ENCODE assay signal across 9 mouse cellular contexts in the genomic region with DNA sequence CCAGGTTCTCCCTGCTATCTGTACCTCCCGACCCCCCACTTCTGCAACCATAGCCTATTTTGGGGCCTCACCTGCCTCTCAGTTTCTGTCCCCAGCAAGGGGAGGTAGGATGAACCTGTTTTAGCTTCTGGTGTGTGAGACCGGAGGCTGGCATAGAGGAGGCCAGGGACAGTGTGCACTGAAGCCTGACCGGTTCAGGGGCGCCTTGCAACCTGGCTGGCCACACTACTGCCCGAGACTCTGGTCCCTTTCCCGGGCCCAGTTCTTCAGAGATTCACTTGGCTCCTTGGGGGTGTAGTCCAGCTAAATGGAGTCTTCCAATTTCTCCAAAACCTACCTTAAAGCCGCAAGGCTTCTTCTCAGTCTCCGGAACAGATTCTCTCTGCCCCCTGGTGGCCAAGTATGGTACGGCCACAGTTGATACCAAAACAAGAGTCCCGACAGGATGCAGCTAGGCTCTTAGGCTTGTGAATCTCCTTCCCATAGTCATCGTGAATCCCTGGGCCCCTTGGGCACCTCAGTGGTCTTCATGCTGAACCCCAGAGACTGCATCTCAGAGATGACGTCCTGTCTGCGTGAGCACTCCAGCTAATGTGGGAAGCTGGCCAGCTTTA. TPM values are rescaled to one million over a fixed set of nuclear protein-coding genes. Genes with fewer than 3 reads are reported as not detected.
DNase-seq lines count a peak whose midpoint lies in the region; ATAC-seq and TF ChIP-seq lines count a peak whose summit lies in the region.
"Had no signal": no experiment of that assay in that cellular context is flagged by ENCODE, and none has a peak within 500 bp of the region (broad histone marks: within the 10 kb centered on the region; RNA-seq: fewer than 3 reads in every experiment).

No protein-coding gene starts in this region.

- TF ChIP-seq CTCF in stomach, postnatal 0 days (IDR thresholded peaks at IDR 0.05; ENCODE audit: low read depth) = peak; percentile 93

- peak; percentile 72 for ATAC-seq in CD4-positive, CD25-positive, alpha-beta regulatory T cell, adult 4 months
- no peak for ATAC-seq in forebrain, embryonic 11.5 days (replicated peaks; ENCODE audit: low FRiP score)
- ATAC-seq in heart, embryonic 15.5 days (replicated peaks; ENCODE audit: insufficient number of reproducible peaks, insufficient read depth, low FRiP score, low read depth) = peak; percentile 39
- ATAC-seq in liver, embryonic 12.5 days = no peak
- no peak for ATAC-seq in neural tube, embryonic 12.5 days (ENCODE audit: low FRiP score, low read depth)
- peak; percentile 57; the same call in 1 of the 2 replicates for ATAC-seq in stomach, postnatal 0 days (ENCODE audit: low FRiP score, low TSS enrichment)

- H3K36me3 ChIP-seq in forebrain, embryonic 11.5 days (ENCODE audit: control insufficient read depth, insufficient read depth, low read length) = no peaks in the 10 kb centered on the region
- H3K36me3 ChIP-seq in heart, embryonic 15.5 days = no peaks in the 10 kb centered on the region
- no peaks in the 10 kb centered on the region for H3K36me3 ChIP-seq in liver, embryonic 12.5 days
- H3K36me3 ChIP-seq in neural tube, embryonic 12.5 days = no peaks in the 10 kb centered on the region
- no peaks in the 10 kb centered on the region for H3K36me3 ChIP-seq in stomach, postnatal 0 days (ENCODE audit: control insufficient read depth, insufficient read depth, low read length)
- H3K36me3 ChIP-seq: embryonic facial prominence, embryonic 15.5 days had no signal

- H3K9ac ChIP-seq in forebrain, embryonic 11.5 days (ENCODE audit: low read length) = no peak overlapping the region; the same call in 1 of the 2 replicates
- peak overlapping the region; percentile 51 for H3K9ac ChIP-seq in heart, embryonic 15.5 days
- no peak overlapping the region for H3K9ac ChIP-seq in liver, embryonic 12.5 days
- no peak overlapping the region for H3K9ac ChIP-seq in neural tube, embryonic 12.5 days
- H3K9ac ChIP-seq in stomach, postnatal 0 days (ENCODE audit: low read length) = no peak overlapping the region
- H3K9ac ChIP-seq: embryonic facial prominence, embryonic 15.5 days had no signal

- DNase-seq in c-Kit-negative CD71-positive TER-119-positive erythroid progenitor cells, embryonic 14.5 days (ENCODE audit: low read depth, low spot score) = peak; percentile 56
- DNase-seq in forebrain, embryonic 11.5 days (ENCODE audit: low spot score) = peak; percentile 92
- peak; percentile 87 for DNase-seq in kidney, postnatal 14 days
- peak; percentile 88 for DNase-seq in stomach, postnatal 0 days (ENCODE audit: low spot score)

- H3K4me2 ChIP-seq in forebrain, embryonic 11.5 days (ENCODE audit: low read depth, low read length, severe bottlenecking) = no peak overlapping the region
- peak overlapping the region; percentile 43 for H3K4me2 ChIP-seq in heart, embryonic 15.5 days
- H3K4me2 ChIP-seq in liver, embryonic 12.5 days = 0 out of 2 replicates have a peak overlapping the region, but pooled peaks have one; percentile 6
- peak overlapping the region; percentile 18; the same call in 1 of the 2 replicates for H3K4me2 ChIP-seq in neural tube, embryonic 12.5 days (replicated peaks)
- H3K4me2 ChIP-seq in stomach, postnatal 0 days (replicated peaks; ENCODE audit: low read depth) = no peak overlapping the region
- H3K4me2 ChIP-seq: embryonic facial prominence, embryonic 15.5 days had no signal

- H3K4me3 ChIP-seq in forebrain, embryonic 11.5 days (ENCODE audit: low read depth, low read length) = no peak overlapping the region
- H3K4me3 ChIP-seq in heart, embryonic 15.5 days = peak overlapping the region; percentile 17
- no peak overlapping the region for H3K4me3 ChIP-seq in liver, embryonic 12.5 days
- no peak overlapping the region for H3K4me3 ChIP-seq in neural tube, embryonic 12.5 days
- H3K4me3 ChIP-seq in stomach, postnatal 0 days (ENCODE audit: low read depth, low read length) = 0 out of 2 replicates have a peak overlapping the region, but pooled peaks have one; percentile 1
- H3K4me3 ChIP-seq: embryonic facial prominence, embryonic 15.5 days had no signal

- 22% methylated on average over 13 of the region's 13 CpGs for WGBS in forebrain, embryonic 11.5 days
- 17% methylated on average over 13 of the region's 13 CpGs for WGBS in heart, embryonic 15.5 days
- WGBS in liver, embryonic 12.5 days (ENCODE audit: insufficient replicate concordance) = 17% methylated on average over 13 of the region's 13 CpGs
- WGBS in neural tube, embryonic 12.5 days = 20% methylated on average over 13 of the region's 13 CpGs
- WGBS in stomach, postnatal 0 days = 20% methylated on average over 13 of the region's 13 CpGs

- no peaks in the 10 kb centered on the region for H3K4me1 ChIP-seq in forebrain, embryonic 11.5 days (replicated peaks; ENCODE audit: control insufficient read depth, insufficient read depth, low read length)
- peaks cover 23% of the 10 kb centered on the region for H3K4me1 ChIP-seq in heart, embryonic 15.5 days (replicated peaks)
- H3K4me1 ChIP-seq in liver, embryonic 12.5 days = no peaks in the 10 kb centered on the region
- H3K4me1 ChIP-seq in neural tube, embryonic 12.5 days = no peaks in the 10 kb centered on the region
- H3K4me1 ChIP-seq in stomach, postnatal 0 days (replicated peaks; ENCODE audit: control insufficient read depth, insufficient read depth) = no peaks in the 10 kb centered on the region

- TF ChIP-seq EP300 in stomach, postnatal 0 days (optimal IDR thresholded peaks at IDR 0.05) = no peak

- H3K27me3 ChIP-seq in forebrain, embryonic 11.5 days (ENCODE audit: control insufficient read depth, insufficient read depth, low read length) = no peaks in the 10 kb centered on the region
- H3K27me3 ChIP-seq in heart, embryonic 15.5 days = no peaks in the 10 kb centered on the region
- 0 out of 2 replicates have a peak, but pooled peaks cover 4% of the 10 kb centered on the region for H3K27me3 ChIP-seq in liver, embryonic 12.5 days (replicated peaks)
- no peaks in the 10 kb centered on the region for H3K27me3 ChIP-seq in neural tube, embryonic 12.5 days (replicated peaks)
- no peaks in the 10 kb centered on the region for H3K27me3 ChIP-seq in stomach, postnatal 0 days (ENCODE audit: control insufficient read depth, insufficient read depth, low read length)
- H3K27me3 ChIP-seq: embryonic facial prominence, embryonic 15.5 days had no signal

- H3K27ac ChIP-seq in forebrain, embryonic 11.5 days (ENCODE audit: low read depth, low read length) = no peak overlapping the region
- peak overlapping the region; percentile 71 for H3K27ac ChIP-seq in heart, embryonic 15.5 days
- no peak overlapping the region for H3K27ac ChIP-seq in liver, embryonic 12.5 days
- H3K27ac ChIP-seq in neural tube, embryonic 12.5 days = no peak overlapping the region
- H3K27ac ChIP-seq in stomach, postnatal 0 days (replicated peaks) = no peak overlapping the region
- H3K27ac ChIP-seq: embryonic facial prominence, embryonic 15.5 days had no signal

- no peaks in the 10 kb centered on the region for H3K9me3 ChIP-seq in forebrain, embryonic 11.5 days (ENCODE audit: control insufficient read depth, low read length)
- no peaks in the 10 kb centered on the region for H3K9me3 ChIP-seq in heart, embryonic 15.5 days (replicated peaks)
- no peaks in the 10 kb centered on the region for H3K9me3 ChIP-seq in liver, embryonic 12.5 days (replicated peaks)
- no peaks in the 10 kb centered on the region for H3K9me3 ChIP-seq in neural tube, embryonic 12.5 days
- H3K9me3 ChIP-seq in stomach, postnatal 0 days (ENCODE audit: control insufficient read depth, low read length) = no peaks in the 10 kb centered on the region
- H3K9me3 ChIP-seq: embryonic facial prominence, embryonic 15.5 days had no signal

RNA-seq across cellular contexts. Expression of a gene that starts 22.0 kb away (rescaled TPM):
- polyA plus RNA-seq in CD4-positive, CD25-positive, alpha-beta regulatory T cell, adult 4 months (2017; shearing (Covaris generic)) = not detected
- 0.81 and 0.86 TPM in 2 replicates for polyA plus RNA-seq in forebrain, embryonic 11.5 days (2014; fragmentation: Nextera tagmentation; extraction: Ambion mirVana)
- 0.78 and 1.0 TPM in 2 replicates for polyA plus RNA-seq in heart, embryonic 15.5 days (2015; fragmentation: Nextera tagmentation; extraction: Ambion mirVana)
- polyA plus RNA-seq in liver, embryonic 12.5 days (2016; fragmentation: Nextera tagmentation; extraction: Ambion mirVana) = 0.07 and 0.10 TPM in 2 replicates
- polyA plus RNA-seq in neural tube, embryonic 12.5 days (2016; fragmentation: Nextera tagmentation; extraction: Ambion mirVana) = 10.2 and 11.2 TPM in 2 replicates
- polyA plus RNA-seq in stomach, postnatal 0 days (2015; fragmentation: Nextera tagmentation; extraction: Ambion mirVana) = 0.05 and 0.08 TPM in 2 replicates

RNA-seq across cellular contexts. Expression of a gene that starts 48.8 kb away (rescaled TPM):
- polyA plus RNA-seq in CD4-positive, CD25-positive, alpha-beta regulatory T cell, adult 4 months (2017; shearing (Covaris generic)) = 1,000 to 10,000 TPM; 3,157 to 3,173 TPM
- 897 and 919 TPM in 2 replicates for polyA plus RNA-seq in forebrain, embryonic 11.5 days (2014; fragmentation: Nextera tagmentation; extraction: Ambion mirVana)
- polyA plus RNA-seq in heart, embryonic 15.5 days (2015; fragmentation: Nextera tagmentation; extraction: Ambion mirVana) = 601 and 668 TPM in 2 replicates
- 869 and 913 TPM in 2 replicates for polyA plus RNA-seq in liver, embryonic 12.5 days (2016; fragmentation: Nextera tagmentation; extraction: Ambion mirVana)
- polyA plus RNA-seq in neural tube, embryonic 12.5 days (2016; fragmentation: Nextera tagmentation; extraction: Ambion mirVana) = 709 and 737 TPM in 2 replicates
- 863 and 874 TPM in 2 replicates for polyA plus RNA-seq in stomach, postnatal 0 days (2015; fragmentation: Nextera tagmentation; extraction: Ambion mirVana)

RNA-seq across cellular contexts. Expression of a gene that starts 52.5 kb away (rescaled TPM):
- 1 to 10 TPM; 1.8 to 2.4 TPM for polyA plus RNA-seq in CD4-positive, CD25-positive, alpha-beta regulatory T cell, adult 4 months (2017; shearing (Covaris generic))
- 9.6 and 11.1 TPM in 2 replicates for polyA plus RNA-seq in forebrain, embryonic 11.5 days (2014; fragmentation: Nextera tagmentation; extraction: Ambion mirVana)
- 5.8 and 8.5 TPM in 2 replicates for polyA plus RNA-seq in heart, embryonic 15.5 days (2015; fragmentation: Nextera tagmentation; extraction: Ambion mirVana)
- polyA plus RNA-seq in liver, embryonic 12.5 days (2016; fragmentation: Nextera tagmentation; extraction: Ambion mirVana) = 0.95 and 1.0 TPM in 2 replicates
- polyA plus RNA-seq in neural tube, embryonic 12.5 days (2016; fragmentation: Nextera tagmentation; extraction: Ambion mirVana) = 38.2 and 40.9 TPM in 2 replicates
- 4.2 and 4.9 TPM in 2 replicates for polyA plus RNA-seq in stomach, postnatal 0 days (2015; fragmentation: Nextera tagmentation; extraction: Ambion mirVana)

Comparison
In these comparisons a context has a peak if more than half of its experiments do, and no peak if none do; other contexts are left out.
1. ATAC-seq: peak in CD4-positive, CD25-positive, alpha-beta regulatory T cell, adult 4 months (single experiment), heart, embryonic 15.5 days (single experiment) and stomach, postnatal 0 days (single experiment); none in forebrain, embryonic 11.5 days (single experiment), liver, embryonic 12.5 days (single experiment) and neural tube, embryonic 12.5 days (single experiment).
2. H3K4me2 ChIP-seq: peak in heart, embryonic 15.5 days (single experiment), liver, embryonic 12.5 days (single experiment) and neural tube, embryonic 12.5 days (single experiment); none in forebrain, embryonic 11.5 days (single experiment) and stomach, postnatal 0 days (single experiment).
3. H3K4me3 ChIP-seq: peak in heart, embryonic 15.5 days (single experiment) and stomach, postnatal 0 days (single experiment); none in forebrain, embryonic 11.5 days (single experiment), liver, embryonic 12.5 days (single experiment) and neural tube, embryonic 12.5 days (single experiment).
4. Peak in every context shown above with its lines, with median percentiles within 50 percentile points of each other: DNase-seq.